Mouse (Mus musculus) hindbrain, embryonic 11.5 days (tissue): Measurements from ENCODE around the gene Reep6. TPM values are rescaled to one million over a fixed set of nuclear protein-coding genes. Genes with fewer than 3 reads are reported as not detected.
A peak's percentile ranks its signal among the peaks of the same experiment; 100 is the strongest.
"Not testable (repeated sequence)": the region's sequence is repeated elsewhere in the genome, so short reads cannot be mapped to it uniquely, and the experiment has no call there.

ENCODE experiments used
- ATAC-seq: fragments of 200-750 bp; cut with Nextera tagmentation; 2 replicates; pipeline ENCODE4 v1.8.0; 2017; ENCODE audit warnings: mild to moderate bottlenecking, moderate TSS enrichment, moderate library complexity; ENCODE audit not compliant: low FRiP score
- DNase-seq: peaks from one replicate; pipeline ENCODE4 v3.0.0-alpha.2; 2015; ENCODE audit warnings: low spot score
- H3K27ac ChIP-seq: fragments of 300-500 bp; sonication (generic); 2 replicates; pipeline ENCODE4 v1.5.1; 2014; ENCODE audit warnings: mild to moderate bottlenecking, low read depth, low read length
- H3K27me3 ChIP-seq: fragments of 300-500 bp; sonication (generic); 2 replicates; pipeline ENCODE4 v1.6.1; 2014; ENCODE audit warnings: mild to moderate bottlenecking, low read length, moderate library complexity, mixed read lengths; ENCODE audit not compliant: control insufficient read depth, insufficient read depth
- H3K36me3 ChIP-seq: fragments of 300-500 bp; sonication (generic); 2 replicates; pipeline ENCODE4 v1.6.1; 2014; ENCODE audit warnings: mild to moderate bottlenecking, low read length, moderate library complexity, mixed read lengths; ENCODE audit not compliant: control insufficient read depth, insufficient read depth
- H3K4me1 ChIP-seq: fragments of 300-500 bp; sonication (generic); replicated peaks from 2 replicates; pipeline ENCODE4 v1.6.1; 2014; ENCODE audit warnings: low read length, mixed read lengths; ENCODE audit not compliant: control insufficient read depth, insufficient read depth
- H3K4me2 ChIP-seq: fragments of 300-500 bp; sonication (generic); replicated peaks from 2 replicates; pipeline ENCODE4 v1.6.1; 2014; ENCODE audit warnings: mild to moderate bottlenecking, low read depth, low read length
- H3K4me3 ChIP-seq: fragments of 300-500 bp; sonication (generic); 2 replicates; pipeline ENCODE4 v1.5.1; 2014; ENCODE audit warnings: low read depth, low read length
- H3K9ac ChIP-seq: fragments of 300-500 bp; sonication (generic); 2 replicates; pipeline ENCODE4 v1.6.1; 2014; ENCODE audit warnings: low read depth, low read length
- H3K9me3 ChIP-seq: fragments of 300-500 bp; sonication (generic); 2 replicates; pipeline ENCODE4 v1.6.1; 2016; ENCODE audit warnings: low read length; ENCODE audit not compliant: control insufficient read depth
- WGBS: fragments of 180-500 bp; shearing (Covaris S2); extraction: QIAGEN DNeasy Blood & Tissue Kit; methylation state at CpG from one replicate; pipeline ENCODE4 v1.1.7; 2014; 5-methylcytosine and 5-hydroxymethylcytosine counted together
- polyA plus RNA-seq: library from polyadenylated mRNA; unstranded; fragments of >200 nt; fragmentation: Nextera tagmentation; extraction: Ambion mirVana; gene quantifications from 2 replicates; pipeline ENCODE4 v1.2.1, GENCODE M21; 2014

Gene Reep6
- polyA plus RNA-seq, 1 experiment from 2014 or later = 3.7 TPM

DNA sequence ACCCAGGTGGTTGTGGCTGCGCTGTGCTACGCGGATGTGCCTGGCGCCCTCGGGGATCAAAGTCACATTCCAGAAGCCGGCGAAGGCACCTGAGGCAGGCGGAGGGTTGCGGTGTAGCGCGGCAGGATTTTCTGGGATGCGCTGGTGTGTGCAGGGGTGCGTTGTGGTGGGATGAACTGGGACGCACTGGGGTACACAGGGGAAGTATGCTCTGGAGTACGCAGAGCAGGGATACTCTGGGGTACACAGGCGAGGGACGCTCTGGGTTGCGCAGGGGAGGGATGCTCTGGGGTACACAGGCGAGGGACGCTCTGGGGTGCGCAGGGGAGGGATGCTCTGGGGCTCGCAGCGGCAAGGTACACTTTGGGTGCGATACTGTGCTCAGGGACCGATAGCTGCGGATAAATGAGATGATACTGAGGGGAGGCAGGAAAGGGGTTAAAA lies 12.6 kb downstream of the Reep6 start:
- Histone ChIP-seq H3K27ac (no peak overlapping the region), H3K4me1 (peaks cover 17% of the 10 kb centered on the region), H3K27me3 (peaks cover 67% of the 10 kb centered on the region), H3K9me3 (no peaks in the 10 kb centered on the region), H3K36me3 (no peaks in the 10 kb centered on the region), H3K9ac (no peak overlapping the region), H3K4me2 (peak overlapping the region; percentile 35), H3K4me3 (peak overlapping the region; percentile 23)
- ATAC-seq (0 out of 2 replicates have a peak, but pooled peaks have one; percentile 16), DNase-seq (no peak)
- WGBS = 3% methylated on average over 26 of the region's 26 CpGs

GRCm38 (mm10) chr10:80342749-80343424 lies 13.1 kb downstream of the Reep6 start:
- Histone ChIP-seq H3K27me3 (peaks cover 72% of the 10 kb centered on the region), H3K4me1 (peaks cover 17% of the 10 kb centered on the region), H3K9ac (no peak overlapping the region), H3K27ac (no peak overlapping the region), H3K9me3 (no peaks in the 10 kb centered on the region), H3K4me3 (peak overlapping the region; percentile 23), H3K4me2 (peak overlapping the region; percentile 35), H3K36me3 (no peaks in the 10 kb centered on the region)
- ATAC-seq (peak; percentile 76), DNase-seq (peak; percentile 78)
- 0% methylated on average over 30 of the region's 33 CpGs for WGBS

DNA sequence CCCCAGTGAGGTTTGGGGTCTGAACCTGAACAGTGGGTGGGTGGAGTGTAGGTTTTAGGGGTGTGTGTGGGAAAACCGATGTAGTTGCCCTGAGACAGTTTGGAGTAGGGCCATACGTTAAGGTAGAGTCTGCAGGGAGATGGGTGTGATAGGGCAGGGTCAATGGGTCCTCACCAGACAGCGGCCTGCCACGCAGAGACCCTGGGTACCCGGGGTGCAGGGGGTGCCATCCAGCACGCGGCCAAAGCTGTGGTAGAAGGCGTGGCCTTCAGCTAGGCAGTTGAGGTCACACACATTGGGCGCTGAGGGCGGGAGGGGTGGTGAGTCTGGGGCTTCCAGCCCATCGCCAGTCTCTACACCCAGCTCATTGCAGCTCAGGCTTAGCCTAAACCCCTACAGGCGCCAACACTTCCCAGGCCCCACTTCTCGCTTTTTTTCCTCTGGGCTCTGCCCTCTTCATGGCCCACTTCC lies 13.7 kb downstream of the Reep6 start:
- H3K4me2 ChIP-seq = peak overlapping the region; percentile 35
- H3K27ac ChIP-seq = no peak overlapping the region
- DNase-seq (no peak), ATAC-seq (peak; percentile 23; the same call in 1 of the 2 replicates)
- H3K4me1 ChIP-seq = peaks cover 19% of the 10 kb centered on the region
- no peaks in the 10 kb centered on the region for H3K36me3 ChIP-seq
- H3K9me3 ChIP-seq = no peaks in the 10 kb centered on the region
- no peak overlapping the region for H3K9ac ChIP-seq
- WGBS = 27% methylated on average over 13 of the region's 13 CpGs
- H3K27me3 ChIP-seq = peaks cover 78% of the 10 kb centered on the region
- H3K4me3 ChIP-seq = peak overlapping the region; percentile 13; the same call in 1 of the 2 replicates

GRCm38 (mm10) chr10:80344131-80344661 lies 14.4 kb downstream of the Reep6 start:
- DNase-seq = no peak
- ATAC-seq = no peak
- Histone ChIP-seq H3K36me3 (no peaks in the 10 kb centered on the region), H3K9me3 (no peaks in the 10 kb centered on the region), H3K27ac (no peak overlapping the region), H3K27me3 (peaks cover 85% of the 10 kb centered on the region), H3K4me1 (peaks cover 21% of the 10 kb centered on the region), H3K4me2 (no peak overlapping the region), H3K9ac (no peak overlapping the region), H3K4me3 (no peak overlapping the region)
- WGBS = 44% methylated on average over 9 of the region's 9 CpGs

GRCm38 (mm10) chr10:80345122-80345521 lies 15.4 kb downstream of the Reep6 start:
- 2% methylated on average over 16 of the region's 16 CpGs for WGBS
- H3K9ac ChIP-seq = 0 out of 2 replicates have a peak overlapping the region, but pooled peaks have one; percentile 11

DNA sequence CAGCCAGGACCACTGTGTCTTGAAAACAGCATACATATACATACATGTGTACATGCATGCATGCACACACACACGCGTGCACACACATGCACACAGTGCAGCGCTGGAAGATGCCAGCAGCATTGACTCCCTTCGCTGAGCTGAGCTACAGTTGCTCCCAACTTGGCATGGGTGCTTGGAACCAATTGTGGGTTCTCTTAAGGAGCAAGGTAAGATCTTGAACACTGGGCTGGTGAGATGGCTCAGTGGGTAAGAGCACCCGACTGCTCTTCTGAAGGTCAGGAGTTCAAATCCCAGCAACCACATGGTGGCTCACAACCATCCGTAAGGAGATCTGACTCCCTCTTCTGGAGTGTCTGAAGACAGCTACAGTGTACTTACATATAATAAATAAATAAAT lies 16.2 kb downstream of the Reep6 start:
- H3K4me2 ChIP-seq, ATAC-seq, H3K36me3 ChIP-seq, H3K9me3 ChIP-seq, H3K27ac ChIP-seq, DNase-seq, H3K4me3 ChIP-seq, H3K9ac ChIP-seq: not testable (repeated sequence)
- Histone ChIP-seq H3K4me1 (peaks cover 21% of the 10 kb centered on the region), H3K27me3 (peaks cover 93% of the 10 kb centered on the region)
- 79% methylated on average over 5 of the region's 6 CpGs for WGBS

More at GRCm38 (mm10) chr10:80345122-80345521, 15.4 kb downstream of the Reep6 start:
- Histone ChIP-seq H3K4me1 (peaks cover 21% of the 10 kb centered on the region), H3K4me2 (no peak overlapping the region), H3K4me3 (no peak overlapping the region), H3K36me3 (no peaks in the 10 kb centered on the region), H3K9me3 (no peaks in the 10 kb centered on the region), H3K27me3 (peaks cover 94% of the 10 kb centered on the region), H3K27ac (no peak overlapping the region)
- ATAC-seq = no peak
- peak; percentile 19 for DNase-seq

DNA sequence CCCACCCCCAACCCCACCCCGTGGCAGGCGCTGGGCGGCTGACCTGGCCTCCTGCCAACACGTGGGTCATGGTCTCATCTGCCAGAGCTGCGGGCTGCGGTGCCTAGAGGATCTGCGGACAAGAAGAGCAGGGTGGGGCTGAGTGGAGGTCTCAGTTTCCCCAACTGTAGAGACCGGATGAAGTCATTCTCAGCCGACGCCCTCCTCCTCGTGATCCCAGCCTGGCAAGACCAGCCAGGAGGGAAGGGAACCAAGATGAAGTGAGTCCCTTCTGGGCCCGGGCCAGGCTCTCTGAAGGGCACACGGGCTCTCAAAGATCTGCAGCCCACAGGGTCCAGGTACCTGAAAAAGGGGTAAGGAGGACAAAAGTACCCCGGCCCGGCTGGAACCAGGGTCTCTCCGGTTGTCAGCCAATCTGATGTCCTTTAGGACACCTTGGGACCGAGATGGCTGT lies 17.8 kb downstream of the Reep6 start:
- Histone ChIP-seq H3K27ac (no peak overlapping the region), H3K9ac (no peak overlapping the region), H3K4me2 (0 out of 2 replicates have a peak overlapping the region, but pooled peaks have one; percentile 25), H3K4me3 (no peak overlapping the region), H3K4me1 (peaks cover 11% of the 10 kb centered on the region; the same call in 1 of the 2 replicates), H3K9me3 (no peaks in the 10 kb centered on the region), H3K27me3 (peaks cover 89% of the 10 kb centered on the region), H3K36me3 (no peaks in the 10 kb centered on the region)
- 21% methylated on average over 16 of the region's 17 CpGs for WGBS
- DNase-seq (no peak), ATAC-seq (no peak)

- DNase-seq (peak; percentile 79), ATAC-seq (peak; percentile 33; the same call in 1 of the 2 replicates)
- H3K27ac ChIP-seq = no peak within 1 kb of the TSS
- peak within 1 kb of the TSS; percentile 25 for H3K4me2 ChIP-seq
- H3K4me3 ChIP-seq = no peak within 1 kb of the TSS; the same call in 1 of the 2 replicates
- H3K4me1 ChIP-seq = peaks cover 5% of the 10 kb centered on the region; the same call in 1 of the 2 replicates
- 1% methylated on average over 42 of the region's 42 CpGs for WGBS
- H3K9me3 ChIP-seq = no peaks in the 10 kb centered on the region
- H3K9ac ChIP-seq = 0 out of 2 replicates have a peak within 1 kb of the TSS, but pooled peaks have one; percentile 16
- H3K27me3 ChIP-seq = peaks cover 89% of the 10 kb centered on the region
- no peaks in the 10 kb centered on the region for H3K36me3 ChIP-seq
These were observed 18.6 kb downstream of the Reep6 start, which contains the start of gene Adamtsl5 for GRCm38 (mm10) chr10:80348244-80348781. TSS of gene Adamtsl5 (minus strand) at chr10:80348412.
